ENCODE assay signal across 25 mouse cellular contexts in the genomic region with DNA sequence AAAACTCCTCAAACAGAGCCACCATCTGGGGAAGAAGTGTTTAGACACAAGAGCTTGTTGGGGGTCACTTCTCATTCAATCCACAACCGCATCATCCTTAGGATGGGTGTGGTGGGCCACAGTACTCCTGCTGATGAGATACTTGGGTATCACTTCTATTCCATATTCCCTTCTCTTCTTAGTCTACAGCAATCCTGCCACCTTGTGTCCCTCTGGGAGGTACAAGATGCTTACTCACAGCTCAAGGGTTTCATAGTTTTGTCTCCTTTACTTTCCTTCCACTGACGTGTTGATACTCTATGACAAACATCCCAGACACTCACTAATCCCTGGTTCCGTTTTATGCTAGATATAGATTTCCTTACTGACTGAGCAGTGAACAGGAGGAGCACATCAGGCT.
A peak's percentile ranks its signal among the peaks of the same experiment; 100 is the strongest.
DNase-seq lines count a peak whose midpoint lies in the region; ATAC-seq and TF ChIP-seq lines count a peak whose summit lies in the region.
"Had no signal": no experiment of that assay in that cellular context is flagged by ENCODE, and none has a peak within 500 bp of the region (broad histone marks: within the 10 kb centered on the region; RNA-seq: fewer than 3 reads in every experiment).

No protein-coding gene starts in this region.

- H3K9ac ChIP-seq in intestine, postnatal 0 days (ENCODE audit: low read depth, low read length), result no peak overlapping the region
- H3K9ac ChIP-seq in intestine, embryonic 15.5 days, result no peak overlapping the region
- no peak overlapping the region for H3K9ac ChIP-seq in stomach, postnatal 0 days (ENCODE audit: low read length)
- H3K9ac ChIP-seq: embryonic facial prominence, embryonic 12.5 days; embryonic facial prominence, embryonic 15.5 days; forebrain, embryonic 15.5 days; heart, embryonic 13.5 days; hindbrain, embryonic 14.5 days had no signal

- intact Hi-C loops in left cerebral cortex, postnatal 14 days (cut with DNase I), result no loop called here

- DNase-seq in left cerebral cortex, postnatal 14 days (ENCODE audit: low spot score in 2 of 2), result peak; percentile 6 to 12
- no peak for DNase-seq in left cerebral cortex, adult 18-20 months (ENCODE audit: low spot score in 2 of 2)
- DNase-seq in stomach, postnatal 0 days (ENCODE audit: low spot score), result no peak
- DNase-seq in right cerebral cortex, postnatal 4 days, result no peak
- DNase-seq: adrenal gland, adult 2 months; adrenal gland, postnatal 14 days; cerebellum, adult 11-12 months; cerebellum, adult 8-10 months; cerebellum, postnatal 10 days; cerebellum, postnatal 36 days; gastrocnemius, postnatal 25 days; heart, adult 18-20 months; heart, postnatal 14 days; heart, postnatal 4 days had no signal

- no peak overlapping the region for H3K4me3 ChIP-seq in intestine, postnatal 0 days (ENCODE audit: low read depth, low read length)
- no peak overlapping the region for H3K4me3 ChIP-seq in intestine, embryonic 15.5 days (replicated peaks)
- H3K4me3 ChIP-seq in stomach, postnatal 0 days (ENCODE audit: low read depth, low read length), result no peak overlapping the region
- H3K4me3 ChIP-seq: embryonic facial prominence, embryonic 12.5 days; embryonic facial prominence, embryonic 15.5 days; forebrain, embryonic 15.5 days; heart, embryonic 10.5 days; heart, embryonic 13.5 days had no signal

- H3K36me3 ChIP-seq in intestine, postnatal 0 days (ENCODE audit: control insufficient read depth, insufficient read depth), result no peaks in the 10 kb centered on the region
- no peaks in the 10 kb centered on the region for H3K36me3 ChIP-seq in intestine, embryonic 15.5 days
- no peaks in the 10 kb centered on the region for H3K36me3 ChIP-seq in stomach, postnatal 0 days (ENCODE audit: control insufficient read depth, insufficient read depth, low read length)
- H3K36me3 ChIP-seq: embryonic facial prominence, embryonic 12.5 days; embryonic facial prominence, embryonic 15.5 days; forebrain, embryonic 15.5 days; heart, embryonic 10.5 days; heart, embryonic 13.5 days had no signal

- no peaks in the 10 kb centered on the region for H3K4me1 ChIP-seq in intestine, postnatal 0 days (replicated peaks; ENCODE audit: control insufficient read depth, insufficient read depth, low read length)
- H3K4me1 ChIP-seq in intestine, embryonic 15.5 days (replicated peaks), result no peaks in the 10 kb centered on the region
- no peaks in the 10 kb centered on the region for H3K4me1 ChIP-seq in stomach, postnatal 0 days (replicated peaks; ENCODE audit: control insufficient read depth, insufficient read depth)
- H3K4me1 ChIP-seq: embryonic facial prominence, embryonic 12.5 days; embryonic facial prominence, embryonic 15.5 days; heart, embryonic 10.5 days; heart, embryonic 13.5 days had no signal

- H3K27ac ChIP-seq in intestine, postnatal 0 days (ENCODE audit: low read depth, low read length), result no peak overlapping the region
- no peak overlapping the region for H3K27ac ChIP-seq in intestine, embryonic 15.5 days
- H3K27ac ChIP-seq in stomach, postnatal 0 days (replicated peaks), result no peak overlapping the region
- H3K27ac ChIP-seq: embryonic facial prominence, embryonic 12.5 days; embryonic facial prominence, embryonic 15.5 days; forebrain, embryonic 15.5 days; heart, embryonic 10.5 days; heart, embryonic 13.5 days; hindbrain, embryonic 14.5 days; hindbrain, postnatal 0 days had no signal

- H3K4me2 ChIP-seq in intestine, postnatal 0 days (replicated peaks; ENCODE audit: low read depth), result no peak overlapping the region
- H3K4me2 ChIP-seq in intestine, embryonic 15.5 days (replicated peaks), result no peak overlapping the region
- H3K4me2 ChIP-seq in stomach, postnatal 0 days (replicated peaks; ENCODE audit: low read depth), result no peak overlapping the region
- H3K4me2 ChIP-seq: embryonic facial prominence, embryonic 12.5 days; embryonic facial prominence, embryonic 15.5 days; forebrain, embryonic 15.5 days; heart, embryonic 13.5 days; hindbrain, embryonic 14.5 days had no signal

- no peak for ATAC-seq in intestine, postnatal 0 days
- ATAC-seq in intestine, embryonic 15.5 days, result no peak
- no peak for ATAC-seq in stomach, postnatal 0 days (ENCODE audit: low FRiP score, low TSS enrichment)
- ATAC-seq: CD4-positive, CD25-positive, alpha-beta regulatory T cell, adult 4 months; forebrain, embryonic 15.5 days; hindbrain, postnatal 0 days; inflammation-experienced regulatory T-cells, adult 6 months had no signal

- H3K9me3 ChIP-seq in intestine, postnatal 0 days (ENCODE audit: control insufficient read depth), result no peaks in the 10 kb centered on the region
- no peaks in the 10 kb centered on the region for H3K9me3 ChIP-seq in intestine, embryonic 15.5 days
- H3K9me3 ChIP-seq in stomach, postnatal 0 days (ENCODE audit: control insufficient read depth, low read length), result no peaks in the 10 kb centered on the region
- H3K9me3 ChIP-seq: embryonic facial prominence, embryonic 12.5 days; embryonic facial prominence, embryonic 15.5 days; forebrain, embryonic 15.5 days; heart, embryonic 10.5 days; heart, embryonic 13.5 days had no signal

- 0 out of 2 replicates have a peak, but pooled peaks have one; percentile 4 for TF ChIP-seq CTCF in intestine, postnatal 0 days (IDR thresholded peaks at IDR 0.05; ENCODE audit: low read depth)
- TF ChIP-seq CTCF in stomach, postnatal 0 days (IDR thresholded peaks at IDR 0.05; ENCODE audit: low read depth), result 0 out of 2 replicates have a peak, but pooled peaks have one; percentile 6

- 73% methylated on average over 3 of the region's 3 CpGs for WGBS in intestine, postnatal 0 days
- WGBS in intestine, embryonic 15.5 days, result 78% methylated on average over 3 of the region's 3 CpGs
- 66% methylated on average over 3 of the region's 3 CpGs for WGBS in stomach, postnatal 0 days

- TF ChIP-seq EP300 in stomach, postnatal 0 days (optimal IDR thresholded peaks at IDR 0.05), result no peak

- no peaks in the 10 kb centered on the region for H3K27me3 ChIP-seq in intestine, postnatal 0 days (replicated peaks; ENCODE audit: control insufficient read depth, insufficient read depth, low read length)
- H3K27me3 ChIP-seq in intestine, embryonic 15.5 days (replicated peaks), result no peaks in the 10 kb centered on the region
- H3K27me3 ChIP-seq in stomach, postnatal 0 days (ENCODE audit: control insufficient read depth, insufficient read depth, low read length), result no peaks in the 10 kb centered on the region
- H3K27me3 ChIP-seq: embryonic facial prominence, embryonic 12.5 days; embryonic facial prominence, embryonic 15.5 days; forebrain, embryonic 15.5 days; heart, embryonic 13.5 days had no signal

Comparison
In these comparisons a context has a peak if more than half of its experiments do, and no peak if none do; other contexts are left out.
1. DNase-seq: peak in left cerebral cortex, postnatal 14 days (2 of 2); none in left cerebral cortex, adult 18-20 months (0 of 2), stomach, postnatal 0 days (single experiment) and right cerebral cortex, postnatal 4 days (single experiment).